Mouse (Mus musculus): ENCODE results near the gene Hoxd11.
A peak's percentile ranks its signal among the peaks of the same experiment; 100 is the strongest.

Hoxd11 gene

GRCm38 (mm10) chr2:74730331-74730730 lies 51.0 kb downstream of the Hoxd11 start:
- peaks cover 35% of the 10 kb centered on the region for H3K4me1 ChIP-seq (replicated peaks; ENCODE audit: low read depth, low read length)
- no peaks in the 10 kb centered on the region for H3K36me3 ChIP-seq (ENCODE audit: insufficient read depth, low read length)
- no peaks in the 10 kb centered on the region for H3K9me3 ChIP-seq (ENCODE audit: low read length)
- peaks cover 96% of the 10 kb centered on the region for H3K27me3 ChIP-seq (ENCODE audit: insufficient read depth, low read length)
- H3K4me3 ChIP-seq (replicated peaks; ENCODE audit: low read length), result no peak overlapping the region
- TF ChIP-seq NANOG (IDR thresholded peaks at IDR 0.05; ENCODE audit: borderline replicate concordance, low read length) (no peak), CTCF (conservative IDR thresholded peaks at IDR 0.05; ENCODE audit: low read length) (no peak), POU5F1 (IDR thresholded peaks at IDR 0.05; ENCODE audit: borderline replicate concordance, low read length) (no peak)

- no peak overlapping the region for H3K4me3 ChIP-seq (replicated peaks; ENCODE audit: low read length)
- H3K9me3 ChIP-seq (ENCODE audit: low read length), result no peaks in the 10 kb centered on the region
- no peaks in the 10 kb centered on the region for H3K36me3 ChIP-seq (ENCODE audit: insufficient read depth, low read length)
- peaks cover 40% of the 10 kb centered on the region for H3K4me1 ChIP-seq (replicated peaks; ENCODE audit: low read depth, low read length)
- no peak for TF ChIP-seq CTCF (conservative IDR thresholded peaks at IDR 0.05; ENCODE audit: low read length)
- no peak for TF ChIP-seq NANOG (IDR thresholded peaks at IDR 0.05; ENCODE audit: borderline replicate concordance, low read length)
- no peak for TF ChIP-seq POU5F1 (IDR thresholded peaks at IDR 0.05; ENCODE audit: borderline replicate concordance, low read length)
- H3K27me3 ChIP-seq (ENCODE audit: insufficient read depth, low read length), result peaks cover 96% of the 10 kb centered on the region
These were observed 51.7 kb downstream of the Hoxd11 start for GRCm38 (mm10) chr2:74731055-74731454.

GRCm38 (mm10) chr2:74731799-74732512 lies 52.6 kb downstream of the Hoxd11 start:
- no peak for TF ChIP-seq POU5F1 (IDR thresholded peaks at IDR 0.05; ENCODE audit: borderline replicate concordance, low read length)
- TF ChIP-seq NANOG (IDR thresholded peaks at IDR 0.05; ENCODE audit: borderline replicate concordance, low read length), result no peak
- TF ChIP-seq CTCF (conservative IDR thresholded peaks at IDR 0.05; ENCODE audit: low read length), result no peak
- H3K4me1 ChIP-seq (replicated peaks; ENCODE audit: low read depth, low read length), result peaks cover 40% of the 10 kb centered on the region
- no peaks in the 10 kb centered on the region for H3K9me3 ChIP-seq (ENCODE audit: low read length)
- peaks cover 96% of the 10 kb centered on the region for H3K27me3 ChIP-seq (ENCODE audit: insufficient read depth, low read length)
- H3K4me3 ChIP-seq (replicated peaks; ENCODE audit: low read length), result no peak overlapping the region
- no peaks in the 10 kb centered on the region for H3K36me3 ChIP-seq (ENCODE audit: insufficient read depth, low read length)

DNA sequence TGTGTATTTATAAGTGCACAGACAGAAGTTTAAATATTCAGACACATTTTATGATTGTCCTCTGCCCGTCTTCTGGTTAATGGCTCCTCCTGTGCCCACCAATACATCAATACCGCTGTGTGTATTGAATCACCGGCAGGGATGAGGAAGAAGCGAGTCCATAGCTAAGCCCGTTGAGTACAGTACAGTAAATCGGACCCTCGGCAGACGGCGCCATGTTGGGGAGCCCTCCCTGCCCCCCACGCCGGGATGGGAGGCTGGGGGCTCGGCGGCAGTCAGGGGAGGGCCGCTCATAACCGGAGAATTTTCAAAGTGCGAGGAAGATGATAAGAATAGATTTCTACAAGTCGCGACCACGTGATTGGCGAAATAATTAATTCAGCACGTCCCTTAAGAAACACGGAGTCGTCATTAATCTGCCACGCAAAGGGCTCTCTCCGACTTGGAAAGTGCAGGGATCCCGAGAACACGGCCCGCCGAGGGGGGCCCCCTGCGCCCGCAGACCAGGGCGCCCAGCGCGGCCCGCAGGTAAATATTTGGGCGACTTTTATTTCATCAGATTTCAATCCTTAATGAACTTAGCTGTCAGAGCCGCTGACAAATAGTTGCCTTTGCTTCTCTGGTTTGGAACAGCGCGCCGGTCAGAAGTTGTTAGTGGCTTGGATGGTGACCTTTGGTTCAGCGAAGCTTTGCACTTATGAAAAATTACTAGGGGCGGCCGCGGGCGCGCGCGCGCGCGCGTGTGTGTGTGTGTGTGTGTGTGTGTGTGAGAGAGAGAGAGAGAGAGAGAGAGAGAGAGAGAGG lies 53.4 kb downstream of the Hoxd11 start:
- Histone ChIP-seq H3K4me1 (replicated peaks; ENCODE audit: low read depth, low read length) (peaks cover 40% of the 10 kb centered on the region), H3K9me3 (ENCODE audit: low read length) (no peaks in the 10 kb centered on the region), H3K4me3 (replicated peaks; ENCODE audit: low read length) (peak overlapping the region; percentile 37; the same call in 1 of the 2 replicates), H3K36me3 (ENCODE audit: insufficient read depth, low read length) (no peaks in the 10 kb centered on the region), H3K27me3 (ENCODE audit: insufficient read depth, low read length) (peaks cover 96% of the 10 kb centered on the region)
- TF ChIP-seq POU5F1 (IDR thresholded peaks at IDR 0.05; ENCODE audit: borderline replicate concordance, low read length) (no peak), CTCF (conservative IDR thresholded peaks at IDR 0.05; ENCODE audit: low read length) (no peak), NANOG (IDR thresholded peaks at IDR 0.05; ENCODE audit: borderline replicate concordance, low read length) (no peak)

DNA sequence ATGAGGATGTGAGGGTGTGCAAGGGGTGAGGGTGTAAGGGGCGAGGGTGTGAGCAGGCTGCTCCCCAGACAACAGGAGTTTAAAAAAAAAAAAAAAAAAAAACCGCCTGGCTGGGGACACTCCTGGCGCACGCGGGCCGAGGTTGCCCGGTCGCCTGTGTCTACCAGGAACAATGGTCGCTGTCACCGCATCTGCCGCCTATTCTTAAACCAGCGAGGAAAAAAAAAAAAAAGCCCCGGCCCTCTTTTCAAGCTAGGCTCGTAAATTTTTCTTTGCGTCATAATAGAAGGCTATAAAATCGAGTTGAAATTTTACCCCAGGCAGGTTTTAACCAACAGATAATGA lies 53.9 kb downstream of the Hoxd11 start:
- H3K9me3 ChIP-seq (ENCODE audit: low read length), result no peaks in the 10 kb centered on the region
- TF ChIP-seq CTCF (conservative IDR thresholded peaks at IDR 0.05; ENCODE audit: low read length) (no peak), POU5F1 (IDR thresholded peaks at IDR 0.05; ENCODE audit: borderline replicate concordance, low read length) (no peak), NANOG (IDR thresholded peaks at IDR 0.05; ENCODE audit: borderline replicate concordance, low read length) (no peak)
- no peaks in the 10 kb centered on the region for H3K36me3 ChIP-seq (ENCODE audit: insufficient read depth, low read length)
- H3K4me1 ChIP-seq (replicated peaks; ENCODE audit: low read depth, low read length), result peaks cover 35% of the 10 kb centered on the region
- H3K4me3 ChIP-seq (replicated peaks; ENCODE audit: low read length), result 0 out of 2 replicates have a peak overlapping the region, but pooled peaks have one; percentile 37
- peaks cover 96% of the 10 kb centered on the region for H3K27me3 ChIP-seq (ENCODE audit: insufficient read depth, low read length)

DNA sequence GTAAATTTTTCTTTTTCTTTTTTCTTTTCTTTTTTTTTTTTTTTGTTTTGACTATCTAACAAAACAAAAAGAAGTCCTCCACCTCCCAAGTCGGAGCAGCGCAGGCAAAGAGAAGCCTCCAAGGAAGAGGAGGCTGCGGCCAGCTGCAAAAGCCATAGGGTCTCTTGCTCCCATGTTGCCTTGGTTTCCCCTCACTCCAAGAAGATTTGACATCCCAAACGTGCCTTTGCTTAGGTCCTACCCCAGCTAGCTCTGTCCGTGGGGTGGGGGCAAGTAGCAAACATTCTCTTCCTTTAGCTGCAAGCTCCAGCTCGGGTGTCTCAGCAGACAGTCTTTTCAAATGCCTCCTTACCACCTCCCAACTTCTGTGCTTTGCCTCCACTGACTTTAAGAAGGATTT lies 54.4 kb downstream of the Hoxd11 start:
- H3K36me3 ChIP-seq (ENCODE audit: insufficient read depth, low read length), result no peaks in the 10 kb centered on the region
- peaks cover 97% of the 10 kb centered on the region for H3K27me3 ChIP-seq (ENCODE audit: insufficient read depth, low read length)
- peaks cover 35% of the 10 kb centered on the region for H3K4me1 ChIP-seq (replicated peaks; ENCODE audit: low read depth, low read length)
- H3K9me3 ChIP-seq (ENCODE audit: low read length), result no peaks in the 10 kb centered on the region
- TF ChIP-seq NANOG (IDR thresholded peaks at IDR 0.05; ENCODE audit: borderline replicate concordance, low read length) (no peak), CTCF (conservative IDR thresholded peaks at IDR 0.05; ENCODE audit: low read length) (no peak)
- no peak overlapping the region for H3K4me3 ChIP-seq (replicated peaks; ENCODE audit: low read length)

- Histone ChIP-seq H3K4me1 (replicated peaks; ENCODE audit: low read depth, low read length) (peaks cover 40% of the 10 kb centered on the region), H3K27me3 (ENCODE audit: insufficient read depth, low read length) (peaks cover 97% of the 10 kb centered on the region)
- TF ChIP-seq CTCF (conservative IDR thresholded peaks at IDR 0.05; ENCODE audit: low read length), result no peak
- no peak for TF ChIP-seq NANOG (IDR thresholded peaks at IDR 0.05; ENCODE audit: borderline replicate concordance, low read length)
- no peak for TF ChIP-seq POU5F1 (IDR thresholded peaks at IDR 0.05; ENCODE audit: borderline replicate concordance, low read length)
These were observed 55.1 kb downstream of the Hoxd11 start for GRCm38 (mm10) chr2:74734451-74734850.

DNA sequence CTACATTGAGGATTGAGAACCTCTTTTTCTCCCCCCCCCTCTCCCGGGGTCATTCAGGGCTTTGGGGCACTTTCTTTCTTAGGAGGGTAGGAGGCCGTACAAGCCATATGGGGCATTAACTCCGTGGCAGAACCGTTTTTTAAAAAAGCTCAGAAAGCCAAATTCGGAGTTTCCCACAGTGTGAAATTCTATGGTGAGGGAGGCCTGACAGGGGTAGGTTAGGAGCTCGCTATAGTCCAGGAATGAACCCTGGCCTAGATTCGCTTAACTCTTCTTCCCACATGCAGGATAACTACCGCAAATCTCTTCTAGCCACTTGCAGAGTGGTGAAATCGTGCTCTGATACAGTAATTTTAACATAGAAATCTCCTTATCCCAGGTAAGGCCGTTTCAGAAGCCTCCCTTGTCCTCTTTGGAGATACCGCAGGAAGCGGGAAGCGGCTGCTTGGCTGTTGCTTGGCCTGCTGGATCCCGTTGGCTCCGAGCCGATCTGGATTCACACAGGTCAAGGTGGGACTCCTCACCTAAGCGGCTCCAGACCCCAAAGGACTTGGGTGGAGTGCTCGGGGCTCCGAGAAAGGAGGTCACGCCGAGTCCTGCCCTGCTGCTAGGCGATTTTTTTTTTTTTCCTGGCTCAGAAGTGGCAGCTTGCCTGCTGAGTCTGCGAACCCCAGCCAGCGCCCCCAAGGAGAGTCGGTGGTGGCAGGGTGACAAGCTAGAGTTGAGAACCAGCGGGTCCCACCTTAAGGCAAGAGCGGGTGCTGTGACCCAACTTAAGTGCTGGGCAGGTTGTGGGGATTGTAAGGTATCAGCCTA lies 55.8 kb downstream of the Hoxd11 start:
- H3K4me3 ChIP-seq (replicated peaks; ENCODE audit: low read length), result no peak overlapping the region; the same call in 1 of the 2 replicates
- peaks cover 3% of the 10 kb centered on the region; the same call in 1 of the 2 replicates for H3K9me3 ChIP-seq (ENCODE audit: low read length)
- peaks cover 43% of the 10 kb centered on the region for H3K4me1 ChIP-seq (replicated peaks; ENCODE audit: low read depth, low read length)
- TF ChIP-seq NANOG (IDR thresholded peaks at IDR 0.05; ENCODE audit: borderline replicate concordance, low read length) (no peak), CTCF (conservative IDR thresholded peaks at IDR 0.05; ENCODE audit: low read length) (no peak), POU5F1 (IDR thresholded peaks at IDR 0.05; ENCODE audit: borderline replicate concordance, low read length) (no peak)
- peaks cover 99% of the 10 kb centered on the region for H3K27me3 ChIP-seq (ENCODE audit: insufficient read depth, low read length)
- H3K36me3 ChIP-seq (ENCODE audit: insufficient read depth, low read length), result no peaks in the 10 kb centered on the region

More at GRCm38 (mm10) chr2:74734451-74734850, 55.1 kb downstream of the Hoxd11 start:
- peaks cover 3% of the 10 kb centered on the region; the same call in 1 of the 2 replicates for H3K9me3 ChIP-seq (ENCODE audit: low read length)
- no peaks in the 10 kb centered on the region for H3K36me3 ChIP-seq (ENCODE audit: insufficient read depth, low read length)
- H3K4me3 ChIP-seq (replicated peaks; ENCODE audit: low read length), result no peak overlapping the region

Measured in E14TG2a.4 (cell line).